Mouse (Mus musculus) liver, embryonic 15.5 days (tissue): ENCODE results near the gene Gm7271. TPM values are rescaled to one million over a fixed set of nuclear protein-coding genes. Genes with fewer than 3 reads are reported as not detected.

ENCODE experiments used
- ATAC-seq: fragments of 200-750 bp; cut with Nextera tagmentation; 2 replicates; pipeline ENCODE4 v1.8.0; 2017; ENCODE audit warnings: moderate number of reproducible peaks, mild to moderate bottlenecking, moderate library complexity; ENCODE audit not compliant: insufficient read depth
- H3K27ac ChIP-seq: fragments of 300-500 bp; sonication (generic); replicated peaks from 2 replicates; pipeline ENCODE4 v1.5.1; 2015; ENCODE audit warnings: mild to moderate bottlenecking, inconsistent platforms
- H3K27me3 ChIP-seq: fragments of 300-500 bp; sonication (generic); 2 replicates; pipeline ENCODE4 v1.6.1; 2015; ENCODE audit warnings: mild to moderate bottlenecking, inconsistent platforms
- H3K36me3 ChIP-seq: fragments of 300-500 bp; sonication (generic); replicated peaks from 2 replicates; pipeline ENCODE4 v1.6.1; 2015; ENCODE audit warnings: moderate library complexity, mild to moderate bottlenecking, inconsistent platforms
- H3K4me1 ChIP-seq: fragments of 300-500 bp; sonication (generic); replicated peaks from 2 replicates; pipeline ENCODE4 v1.6.1; 2015; ENCODE audit warnings: inconsistent platforms
- H3K4me2 ChIP-seq: fragments of 300-500 bp; sonication (generic); 2 replicates; pipeline ENCODE4 v1.6.1; 2015; ENCODE audit warnings: moderate library complexity, mild to moderate bottlenecking, inconsistent platforms
- H3K4me3 ChIP-seq: fragments of 300-500 bp; sonication (generic); replicated peaks from 2 replicates; pipeline ENCODE4 v1.5.1; 2015; ENCODE audit warnings: mild to moderate bottlenecking, inconsistent platforms
- H3K9ac ChIP-seq: fragments of 300-500 bp; sonication (generic); 2 replicates; pipeline ENCODE4 v1.6.1; 2015; ENCODE audit warnings: moderate library complexity, mild to moderate bottlenecking, inconsistent platforms
- H3K9me3 ChIP-seq: fragments of 300-500 bp; sonication (generic); replicated peaks from 2 replicates; pipeline ENCODE4 v1.6.1; 2016; ENCODE audit warnings: inconsistent platforms
- WGBS: fragments of 180-500 bp; shearing (Covaris S2); methylation state at CpG from one replicate; pipeline ENCODE4 v1.1.7; 2015; ENCODE audit warnings: mixed read lengths; ENCODE audit not compliant: insufficient replicate concordance; 5-methylcytosine and 5-hydroxymethylcytosine counted together
- polyA plus RNA-seq: library from polyadenylated mRNA; unstranded; fragments of >200 nt; fragmentation: Nextera tagmentation; extraction: Ambion mirVana; gene quantifications from 2 replicates; pipeline ENCODE4 v1.2.1, GENCODE M21; 2015

The Gm7271 gene
- polyA plus RNA-seq, 1 experiment from 2014 or later: not detected

- Histone ChIP-seq H3K27ac (peak within 1 kb of the TSS; percentile 84), H3K27me3 (no peaks in the 10 kb centered on the region), H3K36me3 (peaks cover 4% of the 10 kb centered on the region; the same call in 1 of the 2 replicates), H3K4me2 (peak within 1 kb of the TSS; percentile 86), H3K9ac (peak within 1 kb of the TSS; percentile 78), H3K4me1 (peaks cover 13% of the 10 kb centered on the region), H3K9me3 (no peaks in the 10 kb centered on the region), H3K4me3 (peak within 1 kb of the TSS; percentile 97)
- WGBS: under 1% methylated on average over 39 of the region's 39 CpGs
- ATAC-seq: peak; percentile 98
These were observed 45.3 kb downstream of the Gm7271 start, which contains the start of gene Exoc1 for GRCm38 (mm10) chr5:76529040-76529703. TSS of gene Exoc1 (plus strand) at chr5:76529311.

DNA sequence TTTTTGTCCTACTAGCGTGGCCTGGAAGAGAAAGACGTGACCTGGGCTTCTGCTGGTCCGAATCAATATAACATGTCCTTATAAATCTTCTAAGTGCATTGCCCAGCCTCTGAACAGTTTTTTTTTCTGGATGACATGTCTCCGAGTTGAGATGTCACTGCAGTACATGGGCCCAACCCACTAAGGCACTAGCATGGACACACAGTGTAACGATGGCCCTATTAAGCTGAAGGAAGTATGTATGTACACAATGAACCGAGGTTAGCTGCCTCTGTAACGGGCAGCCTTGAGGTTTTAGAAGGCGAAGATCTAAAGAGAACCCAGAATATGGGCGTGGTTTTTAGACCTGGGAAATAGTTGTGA, 45.8 kb downstream of the Gm7271 start:
- peaks cover 4% of the 10 kb centered on the region; the same call in 1 of the 2 replicates for H3K36me3 ChIP-seq
- H3K9ac ChIP-seq: peak overlapping the region; percentile 78
- 4% methylated on average over 9 of the region's 9 CpGs for WGBS
- no peaks in the 10 kb centered on the region for H3K9me3 ChIP-seq
- ATAC-seq: peak; percentile 23; the same call in 1 of the 2 replicates
- H3K27me3 ChIP-seq: no peaks in the 10 kb centered on the region
- H3K4me3 ChIP-seq: peak overlapping the region; percentile 97
- peaks cover 13% of the 10 kb centered on the region for H3K4me1 ChIP-seq
- peak overlapping the region; percentile 86 for H3K4me2 ChIP-seq
- peak overlapping the region; percentile 84 for H3K27ac ChIP-seq

DNA sequence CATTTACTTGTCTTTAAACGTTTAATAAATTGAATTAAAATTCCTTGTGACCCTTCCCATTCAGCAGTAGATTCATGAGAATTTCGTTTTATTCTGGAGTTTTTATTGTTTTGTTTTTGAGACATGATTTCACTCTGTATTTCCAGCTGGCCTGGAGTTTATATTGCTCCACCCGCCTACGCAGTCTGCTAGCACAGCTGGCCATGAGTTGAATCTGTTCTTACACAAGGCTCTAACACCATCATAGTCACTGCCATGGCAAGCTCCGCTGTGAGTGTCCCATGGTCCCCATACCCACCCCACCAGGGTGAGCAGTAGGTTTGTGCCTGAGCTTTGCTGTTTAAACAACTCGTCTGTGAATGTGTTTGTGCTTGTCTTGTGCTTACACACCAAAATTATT, 49.3 kb downstream of the Gm7271 start:
- H3K27me3 ChIP-seq: no peaks in the 10 kb centered on the region
- no peak overlapping the region for H3K4me3 ChIP-seq
- no peak for ATAC-seq
- H3K4me1 ChIP-seq: peaks cover 13% of the 10 kb centered on the region
- H3K9ac ChIP-seq: no peak overlapping the region; the same call in 1 of the 2 replicates
- no peak overlapping the region for H3K27ac ChIP-seq
- H3K36me3 ChIP-seq: peaks cover 31% of the 10 kb centered on the region
- WGBS: 68% methylated on average over 6 of the region's 6 CpGs
- H3K4me2 ChIP-seq: no peak overlapping the region
- no peaks in the 10 kb centered on the region for H3K9me3 ChIP-seq

DNA sequence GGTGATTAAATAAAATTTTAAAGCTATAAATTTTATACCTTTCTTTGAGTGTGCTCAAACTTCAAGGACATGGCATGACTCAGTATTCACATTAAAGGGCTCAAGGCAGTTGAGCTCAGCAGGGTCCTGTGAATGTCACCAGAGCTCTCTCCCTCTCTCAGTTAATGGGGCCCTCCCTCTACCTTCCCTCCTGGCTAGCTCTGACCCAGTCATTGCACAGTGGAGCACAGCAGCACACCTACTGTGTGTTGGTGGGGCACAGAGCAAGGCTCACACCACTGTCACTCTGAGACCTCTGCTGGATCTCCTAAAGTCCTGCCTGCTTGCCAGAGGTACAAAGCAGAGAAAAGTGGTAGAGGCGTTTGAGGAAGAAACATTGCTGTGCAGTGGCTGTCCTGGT, 52.4 kb downstream of the Gm7271 start:
- ATAC-seq: no peak
- Histone ChIP-seq H3K4me2 (no peak overlapping the region), H3K9me3 (no peaks in the 10 kb centered on the region), H3K9ac (no peak overlapping the region), H3K36me3 (peaks cover 48% of the 10 kb centered on the region), H3K4me1 (no peaks in the 10 kb centered on the region), H3K27me3 (no peaks in the 10 kb centered on the region), H3K4me3 (no peak overlapping the region), H3K27ac (no peak overlapping the region)
- WGBS: 68% methylated on average over 1 of the region's 1 CpGs

DNA sequence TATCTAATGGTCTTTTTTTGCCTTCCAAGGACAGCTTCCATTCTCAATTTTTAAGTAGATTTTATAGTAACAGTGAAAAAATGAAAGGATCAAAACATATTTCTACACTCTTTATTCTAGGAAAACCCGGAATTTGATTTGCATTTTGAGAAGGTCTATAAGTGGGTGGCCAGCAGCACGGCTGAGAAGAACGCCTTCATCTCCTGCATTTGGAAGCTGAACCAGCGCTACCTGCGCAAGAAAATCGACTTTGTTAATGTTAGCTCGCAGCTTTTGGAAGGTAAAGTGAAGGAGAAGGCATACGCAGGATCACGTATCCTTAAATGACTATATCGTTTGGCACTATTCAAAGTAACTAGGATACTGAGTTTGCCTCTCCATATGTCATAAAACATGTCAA, 53.7 kb downstream of the Gm7271 start:
- Histone ChIP-seq H3K9me3 (no peaks in the 10 kb centered on the region), H3K27me3 (no peaks in the 10 kb centered on the region), H3K9ac (no peak overlapping the region), H3K4me1 (no peaks in the 10 kb centered on the region), H3K27ac (no peak overlapping the region), H3K4me2 (no peak overlapping the region), H3K4me3 (no peak overlapping the region), H3K36me3 (peaks cover 58% of the 10 kb centered on the region)
- no peak for ATAC-seq
- 82% methylated on average over 10 of the region's 10 CpGs for WGBS

DNA sequence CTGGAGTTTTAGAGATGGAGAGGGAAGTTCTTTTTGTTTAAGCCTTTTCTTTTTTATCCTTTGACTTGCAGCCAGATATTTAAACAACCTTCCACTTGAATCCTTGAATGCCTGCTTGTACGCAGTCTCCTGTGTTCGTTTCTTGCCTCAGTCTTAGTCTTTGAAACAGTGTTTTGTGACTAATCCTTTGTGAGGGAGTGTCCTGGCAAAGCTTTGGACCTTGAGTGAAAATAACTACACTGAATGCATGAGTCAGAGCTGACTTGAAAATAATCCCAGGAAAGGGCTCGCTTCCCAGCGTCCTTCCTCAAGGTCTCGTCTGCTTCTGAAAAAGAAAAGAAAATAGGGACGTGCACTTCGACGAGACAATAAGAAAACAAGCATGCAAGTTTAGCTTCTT, 56.3 kb downstream of the Gm7271 start:
- H3K4me2 ChIP-seq: no peak overlapping the region
- ATAC-seq: no peak
- no peak overlapping the region for H3K9ac ChIP-seq
- H3K27ac ChIP-seq: no peak overlapping the region
- no peak overlapping the region for H3K4me3 ChIP-seq
- WGBS: 78% methylated on average over 8 of the region's 8 CpGs
- no peaks in the 10 kb centered on the region for H3K4me1 ChIP-seq
- H3K27me3 ChIP-seq: no peaks in the 10 kb centered on the region
- peaks cover 76% of the 10 kb centered on the region for H3K36me3 ChIP-seq
- H3K9me3 ChIP-seq: no peaks in the 10 kb centered on the region

DNA sequence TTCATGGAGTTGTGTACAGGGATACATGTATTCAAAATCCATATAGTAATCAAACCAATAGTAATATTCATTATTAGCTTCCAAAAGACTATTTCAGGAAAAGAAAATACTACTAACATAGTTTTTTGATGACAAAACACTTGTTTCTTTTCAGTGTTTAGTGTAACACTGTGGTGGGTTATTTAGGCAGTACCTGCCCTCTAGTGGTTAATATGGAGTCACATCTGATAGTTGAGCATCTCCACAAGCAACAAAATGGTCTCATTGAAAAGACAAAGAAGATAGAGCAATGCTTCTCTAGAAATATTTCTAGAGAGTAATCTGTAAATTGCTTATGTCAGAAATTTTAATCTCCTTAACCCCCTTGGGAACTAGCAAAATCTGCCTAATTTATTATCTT, 57.0 kb downstream of the Gm7271 start:
- H3K4me2 ChIP-seq: no peak overlapping the region
- no peaks in the 10 kb centered on the region for H3K4me1 ChIP-seq
- H3K27me3 ChIP-seq: no peaks in the 10 kb centered on the region
- H3K9ac ChIP-seq: no peak overlapping the region
- ATAC-seq: no peak
- H3K27ac ChIP-seq: no peak overlapping the region
- no peaks in the 10 kb centered on the region for H3K9me3 ChIP-seq
- peaks cover 76% of the 10 kb centered on the region for H3K36me3 ChIP-seq
- no peak overlapping the region for H3K4me3 ChIP-seq

DNA sequence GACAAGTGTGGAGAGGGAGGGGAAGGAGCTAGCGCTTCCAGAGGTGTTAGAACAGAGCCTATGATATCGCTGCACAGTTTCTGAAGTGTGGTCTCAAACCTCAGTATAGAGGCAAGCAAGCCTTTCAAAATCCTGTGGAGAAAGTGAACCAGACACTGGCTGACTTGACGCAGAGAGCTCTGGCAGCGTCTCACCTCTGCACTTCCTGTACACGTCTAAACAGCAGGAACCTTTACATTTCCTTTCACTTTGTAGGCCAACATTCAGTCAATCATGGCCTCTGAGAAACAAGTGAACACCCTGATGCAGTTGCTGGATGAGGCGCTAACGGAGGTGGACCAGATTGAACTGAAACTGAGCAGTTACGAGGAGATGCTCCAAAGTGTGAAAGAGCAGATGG, 59.4 kb downstream of the Gm7271 start:
- no peaks in the 10 kb centered on the region for H3K27me3 ChIP-seq

GRCm38 (mm10) chr5:76550426-76550825, 66.6 kb downstream of the Gm7271 start:
- Histone ChIP-seq H3K4me1 (no peaks in the 10 kb centered on the region), H3K27me3 (no peaks in the 10 kb centered on the region), H3K36me3 (peaks cover 30% of the 10 kb centered on the region), H3K4me2 (no peak overlapping the region), H3K9me3 (no peaks in the 10 kb centered on the region), H3K27ac (no peak overlapping the region), H3K9ac (no peak overlapping the region), H3K4me3 (no peak overlapping the region)
- WGBS: 35% methylated on average over 8 of the region's 8 CpGs
- ATAC-seq: no peak

More for the DNA sequence above, 59.4 kb downstream of the Gm7271 start:
- ATAC-seq: no peak
- Histone ChIP-seq H3K27ac (no peak overlapping the region), H3K4me2 (no peak overlapping the region), H3K4me1 (no peaks in the 10 kb centered on the region), H3K36me3 (peaks cover 60% of the 10 kb centered on the region), H3K4me3 (no peak overlapping the region), H3K9ac (no peak overlapping the region), H3K9me3 (no peaks in the 10 kb centered on the region)
- WGBS: 80% methylated on average over 8 of the region's 8 CpGs

DNA sequence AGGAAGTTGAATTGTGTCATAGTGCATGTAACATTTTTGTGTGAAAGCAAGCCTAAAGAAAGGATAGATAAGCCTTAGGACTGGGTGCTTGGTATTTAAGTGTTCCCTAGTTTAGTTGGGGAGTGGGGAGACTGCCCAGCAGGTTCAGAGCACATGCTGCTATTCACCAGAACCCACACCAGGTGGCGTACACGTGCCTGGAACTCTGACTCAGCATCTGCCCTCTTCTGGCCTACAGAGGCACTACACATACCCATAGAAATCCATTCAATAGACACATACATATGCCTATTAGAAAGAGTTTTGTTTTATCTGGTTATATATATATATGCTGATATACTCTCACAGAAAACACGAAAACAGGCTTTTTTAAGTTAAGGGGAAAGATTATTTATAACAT, 81.5 kb downstream of the Gm7271 start:
- peaks cover 55% of the 10 kb centered on the region for H3K36me3 ChIP-seq
- WGBS: 19% methylated on average over 3 of the region's 3 CpGs
- H3K4me3 ChIP-seq: no peak overlapping the region
- H3K4me2 ChIP-seq: no peak overlapping the region
- no peaks in the 10 kb centered on the region for H3K9me3 ChIP-seq
- H3K27me3 ChIP-seq: no peaks in the 10 kb centered on the region
- H3K4me1 ChIP-seq: no peaks in the 10 kb centered on the region
- no peak overlapping the region for H3K27ac ChIP-seq
- H3K9ac ChIP-seq: no peak overlapping the region
- no peak for ATAC-seq
